Mouse (Mus musculus): ENCODE measurements at regions not wholly inside any gene's neighbourhood (a gene's known extent, or its start where the extent isn't known, plus 50 kb on each side); places are given as distances from the start of the nearest gene placed in this dataset.
A peak's percentile ranks its signal among the peaks of the same experiment; 100 is the strongest.

DNA sequence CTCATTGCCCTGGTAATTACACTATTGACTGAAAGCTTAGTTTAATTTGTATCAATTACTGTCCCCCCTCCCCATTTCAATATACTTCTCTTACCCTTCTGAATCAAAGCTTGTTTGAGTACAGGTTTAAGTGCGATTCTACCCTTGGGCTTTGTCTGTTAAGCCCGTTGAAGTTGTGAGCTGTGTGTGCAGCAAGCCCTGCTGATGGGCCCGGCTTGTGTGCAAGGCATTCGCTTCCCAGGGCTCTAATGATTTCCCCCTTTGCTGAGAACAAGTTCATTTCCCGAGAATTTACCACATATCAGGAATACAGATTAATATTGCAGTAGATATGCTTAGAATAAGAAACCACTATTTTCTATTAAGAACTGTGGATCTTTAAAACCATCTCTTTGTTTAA, 460.6 kb downstream of the Dok5 start:
- Histone ChIP-seq H3K4me2 (no peak overlapping the region), H3K27me3 (ENCODE audit: control insufficient read depth, insufficient read depth, low read length) (no peaks in the 10 kb centered on the region), H3K27ac (ENCODE audit: low read depth, low read length) (no peak overlapping the region), H3K4me1 (ENCODE audit: control insufficient read depth, insufficient read depth, low read length) (no peaks in the 10 kb centered on the region), H3K4me3 (ENCODE audit: low read depth, low read length) (no peak overlapping the region), H3K9ac (ENCODE audit: low read length) (no peak overlapping the region), H3K36me3 (ENCODE audit: control insufficient read depth, insufficient read depth, low read length) (no peaks in the 10 kb centered on the region), H3K9me3 (ENCODE audit: control insufficient read depth, low read length) (peaks cover 3% of the 10 kb centered on the region)
- ATAC-seq (ENCODE audit: low FRiP score) (no peak), DNase-seq (ENCODE audit: low spot score, missing footprints) (peak; percentile 74)
- WGBS: 58% methylated on average over 5 of the region's 5 CpGs
